Mouse (Mus musculus) left cerebral cortex, adult 9 months (tissue): Measurements from ENCODE around the gene Rcn3.
"Not testable (repeated sequence)": the region's sequence is repeated elsewhere in the genome, so short reads cannot be mapped to it uniquely, and the experiment has no call there.

ENCODE experiments used
- DNase-seq, 2 experiments: peaks; one replicate each; pipeline ENCODE4 v3.0.0; 2022; ENCODE audit warnings: low spot score in 2 of 2

Gene Rcn3

DNA sequence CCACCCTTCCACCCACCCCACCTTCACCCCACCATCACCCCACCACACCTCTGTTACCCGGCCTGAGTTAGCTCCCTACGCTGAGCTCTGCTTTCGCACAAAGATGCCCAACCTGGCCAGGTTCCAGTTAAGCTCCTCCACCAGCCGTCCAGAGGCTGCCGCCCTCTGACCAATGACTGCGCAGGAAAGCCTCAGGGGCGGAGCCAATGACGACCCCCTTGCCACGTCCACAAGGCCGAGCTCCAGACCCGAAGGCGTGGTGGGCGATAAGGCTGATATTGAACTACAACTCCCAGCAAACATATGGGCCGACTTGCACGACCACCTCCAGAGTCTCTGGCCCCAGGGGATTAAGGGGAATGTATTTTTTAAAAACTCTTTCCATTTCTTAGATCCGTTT lies at the start of gene Rcn3:
Gene Rcn3, minus strand, starts transcription at position 174 of the 400 bp plus-strand sequence.
- DNase-seq: no peak

DNA sequence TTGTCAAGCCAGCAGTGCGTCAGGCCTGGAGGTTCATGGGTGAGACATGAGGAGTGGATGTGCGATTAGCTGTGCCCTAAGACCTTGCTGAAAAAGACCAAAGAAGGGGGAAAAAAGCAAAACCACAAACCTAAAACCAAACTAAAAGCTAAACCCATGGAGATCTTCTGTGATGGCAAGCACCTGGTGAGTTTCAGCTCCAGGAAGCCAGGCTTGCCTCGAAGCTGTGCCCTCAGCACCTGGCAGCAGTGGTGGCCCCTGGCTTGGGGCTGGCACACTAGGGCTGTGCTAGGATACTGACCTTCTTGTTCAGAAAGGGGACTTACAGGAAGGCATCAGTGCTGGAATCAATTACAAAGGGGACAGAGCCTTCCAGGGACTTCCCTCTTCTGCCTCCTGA lies 49.3 kb upstream of the Rcn3 start:
- no peak for DNase-seq

DNA sequence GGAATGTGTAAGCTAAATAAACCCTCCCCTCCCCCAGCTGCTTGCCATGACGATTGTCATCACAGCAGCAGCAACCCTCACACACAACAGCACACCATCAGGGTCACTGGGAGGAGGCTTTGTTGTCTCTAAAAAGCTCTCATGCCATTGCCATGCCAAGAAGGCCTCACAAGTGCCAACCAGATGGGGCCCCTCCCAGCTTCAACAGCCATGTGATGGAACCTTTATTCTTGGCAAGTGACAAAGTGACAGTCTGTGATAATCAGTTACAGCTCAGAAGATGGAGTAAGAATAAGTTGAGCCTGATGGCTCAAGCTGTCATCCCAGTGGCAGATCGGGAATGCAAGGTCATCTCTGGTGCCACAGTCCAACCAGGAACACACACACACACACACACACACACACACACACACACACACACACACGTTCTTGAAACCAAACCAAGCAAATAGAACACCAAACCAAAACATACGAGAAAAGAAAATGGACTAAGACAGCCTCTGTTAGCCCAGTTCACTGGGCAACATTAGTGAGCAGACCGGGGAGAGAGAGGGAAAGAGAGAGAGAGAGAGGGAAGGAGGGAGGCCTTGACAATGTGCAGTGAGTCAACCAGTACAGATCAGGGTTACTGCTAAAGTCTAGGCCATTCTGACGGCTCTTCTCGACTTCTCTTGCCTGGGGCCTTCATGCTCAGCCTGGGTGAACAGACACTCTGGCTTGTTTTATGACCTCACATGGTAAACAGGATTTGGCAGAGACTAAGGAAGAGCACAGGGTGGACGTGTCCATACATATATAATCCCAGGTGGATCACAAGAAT lies 48.1 kb upstream of the Rcn3 start:
- DNase-seq: no peak

DNA sequence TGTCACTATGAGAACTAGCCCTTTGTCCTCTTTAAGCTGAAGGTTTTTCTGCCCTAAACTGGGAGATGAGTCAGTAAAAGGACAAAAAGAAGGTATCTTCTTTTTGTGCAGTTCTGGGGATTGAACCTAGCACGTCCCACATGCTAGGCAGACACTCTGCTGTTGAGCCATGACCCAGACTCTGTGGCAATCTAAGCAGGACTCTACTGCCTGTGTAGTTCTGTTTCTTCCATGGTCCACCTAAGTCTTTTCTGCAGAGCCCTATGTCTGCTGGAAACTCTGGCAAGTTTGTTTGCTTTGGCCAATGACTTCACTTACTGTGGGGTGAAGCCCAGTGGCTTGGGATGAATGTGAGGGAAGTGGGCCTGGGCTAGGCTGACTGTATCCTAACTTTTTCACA lies 46.4 kb upstream of the Rcn3 start:
- no peak for DNase-seq

DNA sequence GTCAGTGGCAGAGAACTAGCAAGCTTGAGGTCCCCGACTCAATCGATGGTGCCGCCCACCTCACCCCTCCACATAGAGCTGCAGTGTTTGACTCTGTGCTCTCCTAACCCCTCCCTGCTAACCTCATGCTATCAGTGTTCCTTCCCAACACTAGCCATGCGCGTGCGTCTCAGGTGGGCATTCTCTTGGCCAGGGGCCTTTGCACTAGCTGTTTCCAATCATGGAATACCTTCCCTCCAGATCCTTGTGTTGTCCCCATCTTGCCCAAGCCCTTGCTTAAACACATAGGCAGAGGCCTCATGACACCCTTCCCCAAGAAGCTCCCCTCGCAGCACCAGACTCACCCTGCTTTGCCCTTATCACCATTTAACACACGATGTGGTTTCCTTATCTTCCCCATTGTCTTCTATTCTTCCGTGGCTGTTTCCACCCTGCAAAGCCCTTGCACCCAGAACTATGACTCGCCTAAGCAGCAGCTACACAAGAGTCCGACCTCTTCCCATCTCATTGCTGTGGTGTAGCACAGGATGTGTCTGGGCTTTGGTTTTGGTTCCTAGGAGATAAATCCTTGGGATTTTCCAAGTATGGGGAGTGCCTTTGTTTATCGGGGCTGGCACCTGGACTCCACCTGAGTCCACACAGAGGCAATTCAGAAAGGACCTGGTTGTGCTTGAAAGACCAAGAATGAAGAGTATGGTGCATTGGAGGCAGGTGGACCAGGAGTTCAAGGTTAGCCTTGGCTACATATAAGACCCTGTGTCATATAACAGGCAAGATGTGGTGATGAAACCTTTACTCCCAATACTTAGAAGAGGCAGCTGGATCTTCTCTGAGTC lies 45.4 kb upstream of the Rcn3 start:
- DNase-seq: no peak

DNA sequence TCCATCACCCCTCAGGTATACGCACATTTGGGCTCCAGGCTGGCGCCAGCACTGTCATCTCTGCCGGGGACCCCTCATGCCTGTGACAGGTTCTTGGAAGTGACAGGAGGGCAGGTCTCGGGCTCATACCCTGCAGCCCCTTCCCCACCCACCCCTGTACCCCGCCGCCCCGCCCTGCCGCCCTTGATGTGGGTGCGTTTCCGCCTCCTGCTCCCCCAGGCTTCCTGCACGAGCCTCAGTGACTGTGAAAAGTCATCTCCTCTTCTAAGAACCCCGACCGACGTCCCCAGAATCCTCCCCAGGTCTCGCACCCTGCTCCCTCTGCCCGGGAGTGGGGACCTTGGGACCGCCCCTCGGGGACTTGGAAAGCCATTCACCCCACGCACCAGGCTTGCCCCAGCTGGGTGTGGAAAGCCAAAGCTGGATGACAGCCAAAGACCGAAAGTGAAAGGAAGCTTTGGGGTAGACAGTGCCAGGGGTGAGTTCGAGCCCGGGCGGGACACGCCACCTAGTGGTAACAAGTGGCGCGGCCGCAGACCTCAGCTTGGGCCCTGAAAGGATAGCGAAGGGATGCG lies 44.1 kb upstream of the Rcn3 start, which contains the start of the genes Gm45713 and Flt3l:
Gene Gm45713, minus strand, starts transcription at position 239 of the 575 bp plus-strand sequence.
Gene Flt3l, minus strand, starts transcription at position 440 of the 575 bp plus-strand sequence.
- DNase-seq: peak in 1 of 2 experiments; percentile 93

DNA sequence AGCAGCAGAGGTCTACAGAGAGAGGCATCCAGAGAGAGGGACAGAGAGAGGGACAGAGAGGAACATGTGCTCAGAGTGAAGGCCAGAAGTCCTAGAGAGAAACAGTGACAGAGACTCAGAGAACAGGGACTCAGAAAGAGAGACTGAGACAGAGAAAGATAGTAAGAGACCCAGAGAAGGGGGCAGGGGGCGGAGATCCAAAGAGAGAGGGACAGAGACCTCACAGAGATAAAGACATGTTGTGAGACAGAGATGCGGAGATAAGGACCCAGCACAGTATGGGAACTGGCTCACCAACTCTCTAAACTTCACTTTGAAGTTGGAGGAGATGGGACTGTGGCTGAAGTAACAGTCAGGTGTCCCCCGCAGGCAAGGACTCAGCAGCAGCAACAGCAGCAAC lies 43.3 kb upstream of the Rcn3 start:
- no peak for DNase-seq

DNA sequence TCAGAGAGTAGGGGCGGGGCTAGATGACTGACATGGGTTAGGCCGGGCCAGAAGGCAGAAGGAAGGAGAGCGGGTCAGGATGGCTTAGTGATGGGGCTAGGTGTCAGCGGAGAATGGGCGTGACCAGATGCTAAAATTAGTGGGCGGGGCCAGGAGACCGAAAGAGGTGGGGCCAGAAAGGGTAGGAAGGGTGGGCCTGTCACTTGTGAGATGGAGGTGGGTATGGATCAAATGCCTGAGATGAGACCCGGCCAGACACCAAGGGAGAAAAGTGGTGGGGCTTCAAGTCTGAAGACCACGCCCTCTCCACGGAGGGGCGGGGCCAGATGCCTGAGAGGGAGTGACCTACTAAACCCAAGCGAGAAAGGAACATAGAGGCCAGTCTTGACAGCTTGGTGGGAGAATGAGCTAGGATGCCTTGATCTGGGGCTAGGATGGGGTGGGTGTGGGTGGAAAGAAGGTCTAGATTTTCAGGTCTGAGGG lies 42.6 kb upstream of the Rcn3 start:
- no peak for DNase-seq

DNA sequence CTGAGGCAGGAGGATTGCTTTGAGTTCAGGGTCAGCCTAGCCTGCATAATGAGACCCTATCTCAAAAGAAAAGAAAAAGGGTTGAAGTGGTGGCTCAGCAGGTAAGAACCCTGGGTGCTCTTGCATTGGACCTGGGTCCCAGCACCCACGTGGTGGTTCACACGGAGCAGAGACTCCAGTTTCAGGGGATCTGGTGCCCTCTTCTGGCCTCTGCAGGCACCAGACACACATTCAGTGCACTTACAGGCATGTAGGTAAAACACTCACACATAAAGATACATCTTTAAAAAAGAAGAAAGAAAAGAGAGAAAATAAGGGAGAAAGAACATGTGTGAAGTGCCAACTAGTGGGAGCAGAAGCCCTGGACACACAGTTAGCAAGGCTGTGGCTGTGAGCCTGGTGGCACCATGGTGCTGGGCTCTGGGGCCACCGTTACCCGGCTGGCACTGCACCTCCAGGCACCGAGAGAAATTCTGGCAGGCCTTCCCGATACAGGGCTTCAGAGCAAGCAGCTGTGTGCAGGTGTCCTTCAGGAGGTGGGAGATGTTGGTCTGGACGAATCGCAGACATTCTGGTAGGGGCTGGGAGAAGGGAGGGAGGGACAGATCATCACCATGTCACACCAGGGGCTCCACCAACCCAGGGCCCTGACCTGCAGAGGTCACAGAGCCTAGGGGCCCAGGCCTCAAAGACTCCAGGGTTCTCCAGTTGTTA lies 41.6 kb upstream of the Rcn3 start:
- DNase-seq: no peak

DNA sequence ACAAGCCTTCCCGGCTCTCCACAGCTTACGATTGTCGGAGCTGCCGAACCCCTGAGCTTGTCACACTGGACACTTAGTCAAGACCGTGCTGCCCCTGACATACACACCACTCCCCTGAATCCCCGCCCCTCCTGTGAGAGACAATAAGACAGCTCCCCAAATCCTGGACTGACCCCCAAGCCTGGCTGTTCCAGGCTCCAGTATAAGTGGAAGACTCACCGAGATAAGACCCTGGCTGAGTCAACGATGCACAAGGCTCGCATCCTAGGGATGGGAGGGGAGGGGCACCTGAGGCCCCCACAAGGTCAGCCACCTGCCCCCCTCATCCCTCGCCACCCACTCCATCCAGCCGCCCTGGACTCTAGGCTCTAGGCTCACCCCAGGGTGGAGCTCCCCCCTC lies 39.8 kb upstream of the Rcn3 start:
- no peak for DNase-seq

DNA sequence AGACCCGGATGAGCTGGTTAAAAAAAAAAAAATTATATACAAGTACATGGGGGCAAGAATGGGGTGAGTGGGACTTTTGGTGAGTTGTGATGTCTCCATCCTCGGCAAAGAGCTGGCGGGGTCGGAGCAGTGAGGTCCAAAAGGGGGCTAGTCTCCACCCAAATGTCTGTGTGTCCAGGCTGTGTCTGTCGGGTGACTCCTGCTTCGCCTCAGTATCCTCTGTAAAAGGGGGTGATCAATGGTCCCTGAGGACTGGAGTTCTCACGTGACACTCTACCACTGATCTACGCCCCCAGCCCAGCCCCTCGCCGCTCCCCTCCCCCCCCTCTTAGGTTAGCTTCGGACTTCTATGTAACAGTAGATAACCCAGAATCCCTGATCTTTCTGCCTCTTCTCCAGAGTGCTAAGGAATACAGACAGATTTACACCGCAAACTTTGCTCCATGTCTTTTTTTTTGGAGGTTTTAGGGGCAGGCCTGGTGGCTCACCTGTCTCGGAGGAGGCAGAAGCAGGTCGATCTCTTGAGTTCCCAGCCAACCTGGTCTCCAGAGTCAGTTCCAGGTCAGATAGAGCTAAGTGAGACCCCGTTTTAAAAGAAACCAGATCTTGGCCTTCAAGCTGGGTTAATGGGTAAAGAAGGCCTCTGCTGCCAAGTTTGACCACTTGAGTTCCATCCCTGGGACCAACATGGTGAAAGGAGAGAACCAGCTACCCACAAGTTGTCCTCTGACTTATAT lies 37.9 kb upstream of the Rcn3 start:
- DNase-seq: no peak

DNA sequence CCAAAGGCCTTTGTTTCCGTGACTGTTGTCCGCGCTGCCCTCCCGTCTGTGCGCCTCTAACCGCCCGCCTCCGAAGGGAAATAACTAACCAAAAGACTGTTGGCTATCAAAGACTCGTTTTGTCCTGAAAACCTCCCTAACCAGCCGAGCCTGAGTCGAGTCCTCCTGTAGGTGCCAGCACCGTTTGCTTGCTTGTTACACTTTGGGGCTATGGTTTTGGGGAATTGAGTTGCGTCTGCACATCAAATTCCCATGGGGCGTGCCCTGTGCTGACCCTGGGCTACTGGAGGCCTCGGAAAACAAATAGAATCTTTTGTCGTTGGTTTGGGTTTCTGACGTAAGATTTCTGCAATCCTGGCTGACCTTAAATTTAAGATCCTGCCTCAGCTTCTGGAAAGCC lies 37.3 kb upstream of the Rcn3 start:
- no peak for DNase-seq

DNA sequence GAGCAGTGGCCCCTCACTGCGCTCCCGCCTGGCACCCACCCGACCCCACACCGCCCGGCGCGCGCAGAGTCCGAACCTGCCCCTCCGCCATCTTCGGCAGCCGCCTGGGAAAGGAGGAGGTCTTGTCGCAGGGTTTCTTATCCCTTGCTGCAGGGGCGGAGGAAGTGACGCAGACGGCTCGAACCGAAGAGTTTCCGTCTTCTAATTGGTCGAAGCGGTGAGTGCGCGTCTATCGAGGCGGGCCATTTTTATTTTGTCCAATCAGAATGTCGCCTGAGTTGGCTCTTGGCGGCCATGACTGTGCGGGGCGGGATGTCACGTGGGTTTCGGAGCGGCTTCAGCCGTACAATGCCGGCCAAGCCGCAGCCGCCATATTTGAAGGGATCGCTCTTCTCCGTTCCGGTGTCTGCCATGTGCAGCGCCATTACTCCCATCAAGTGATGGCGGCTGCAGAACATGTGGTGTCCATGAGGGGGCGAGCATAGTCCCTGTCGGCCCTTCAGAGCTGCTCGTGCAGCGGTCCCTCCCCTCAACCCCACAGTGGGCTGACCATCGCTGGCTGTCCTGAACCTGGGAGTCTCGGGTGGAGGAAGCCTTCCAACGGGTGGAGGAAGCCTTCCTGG lies 36.7 kb upstream of the Rcn3 start, which contains the start of gene Rpl13a:
Gene Rpl13a, minus strand, starts transcription at position 138 of the 623 bp plus-strand sequence.
- peak; percentile 99 to 100 for DNase-seq

DNA sequence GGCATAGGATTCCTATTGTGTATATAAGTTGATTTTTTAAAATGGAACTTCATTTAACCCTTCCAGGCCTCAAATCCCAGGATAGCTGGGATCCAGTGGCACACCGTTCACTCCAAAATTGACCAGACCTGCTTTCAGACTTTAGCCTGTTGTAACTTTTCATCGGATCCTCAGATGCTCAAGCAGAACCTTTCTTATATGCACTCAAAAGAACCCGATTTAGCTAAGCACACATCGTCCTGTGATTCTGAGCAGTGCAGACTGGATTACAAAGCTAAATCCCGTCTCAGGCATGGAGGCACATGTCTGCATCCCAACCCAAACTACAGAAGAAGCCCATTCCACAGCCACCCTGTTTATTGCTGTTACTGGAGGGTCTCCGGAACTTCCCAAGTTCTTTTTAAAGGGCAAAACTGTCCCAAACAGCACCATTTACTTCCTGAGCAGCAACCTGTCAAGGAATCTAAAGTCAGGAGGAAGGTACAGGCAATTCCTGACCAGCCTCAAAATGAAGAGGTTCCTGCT lies 35.7 kb upstream of the Rcn3 start:
- no peak for DNase-seq

DNA sequence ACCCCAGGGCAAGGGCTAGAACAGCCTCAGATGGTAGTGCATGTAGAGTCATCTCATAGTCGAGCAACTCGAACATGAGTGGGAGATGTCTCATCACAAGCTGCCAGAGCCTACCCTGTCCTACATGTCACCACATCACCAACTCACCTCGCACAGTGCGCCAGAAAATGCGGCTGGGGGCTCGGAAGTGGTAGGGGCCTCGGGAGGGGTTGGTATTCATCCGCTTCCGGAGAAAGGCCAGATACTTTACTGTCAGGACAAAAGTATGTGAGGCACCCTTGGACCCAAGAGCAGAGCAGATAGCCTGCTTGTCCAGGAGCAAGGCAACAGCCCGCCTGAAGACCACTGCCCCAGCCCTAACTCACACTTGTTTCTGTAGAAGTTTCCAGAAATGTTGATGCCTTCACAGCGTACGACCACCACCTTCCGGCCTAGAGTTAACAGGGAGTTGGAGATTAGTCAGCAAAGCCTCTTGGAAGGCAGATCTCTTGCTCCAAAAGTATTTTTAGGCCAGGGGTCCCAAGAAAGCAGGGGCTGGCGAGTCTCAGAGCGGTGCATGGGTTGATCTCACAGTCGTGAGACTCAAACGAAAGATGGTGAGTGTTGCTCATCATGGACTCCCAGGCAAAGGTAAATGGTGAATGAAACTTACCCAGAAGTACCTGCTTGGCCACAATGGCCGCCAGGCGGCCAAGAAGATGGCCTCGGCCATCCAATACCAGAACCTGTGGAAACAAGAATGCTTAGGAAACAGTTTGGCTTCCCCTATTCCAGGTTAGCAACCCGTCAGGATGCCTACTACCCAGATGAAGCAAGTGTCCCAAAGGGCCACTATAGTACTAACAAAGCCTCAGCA lies 35.1 kb upstream of the Rcn3 start:
- no peak for DNase-seq

DNA sequence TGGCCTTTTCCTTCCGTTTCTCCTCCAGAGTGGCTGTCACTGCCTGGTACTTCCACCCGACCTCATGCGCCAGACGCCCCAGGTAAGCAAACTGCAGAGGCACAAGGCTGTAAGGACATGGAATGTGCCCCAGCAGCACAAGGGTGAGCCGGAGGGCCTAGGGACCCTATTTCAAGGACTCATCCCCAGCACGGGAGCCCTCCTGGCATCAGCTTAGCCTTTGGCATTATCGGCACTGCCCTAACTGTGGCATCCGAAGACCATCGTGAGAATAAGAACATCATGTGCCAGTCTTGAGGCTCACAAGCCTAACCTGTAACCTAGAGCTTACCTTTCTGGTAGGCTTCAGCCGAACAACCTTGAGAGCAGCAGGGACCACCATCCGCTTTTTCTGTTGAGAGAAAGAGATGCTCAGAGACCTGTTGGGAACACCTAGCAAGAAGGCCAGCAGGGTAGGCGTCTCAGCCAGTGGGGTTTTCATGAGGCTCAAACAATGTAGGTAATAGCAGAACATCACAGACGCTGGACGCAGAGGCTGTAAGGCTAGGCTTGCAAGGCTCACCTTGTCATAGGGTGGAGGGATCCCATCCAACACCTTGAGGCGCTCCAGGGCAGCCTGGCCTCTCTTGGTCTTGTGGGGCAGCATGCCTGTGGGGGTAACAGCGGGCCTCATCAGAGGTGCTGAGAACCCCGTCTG lies 34.3 kb upstream of the Rcn3 start:
- DNase-seq: no peak

DNA sequence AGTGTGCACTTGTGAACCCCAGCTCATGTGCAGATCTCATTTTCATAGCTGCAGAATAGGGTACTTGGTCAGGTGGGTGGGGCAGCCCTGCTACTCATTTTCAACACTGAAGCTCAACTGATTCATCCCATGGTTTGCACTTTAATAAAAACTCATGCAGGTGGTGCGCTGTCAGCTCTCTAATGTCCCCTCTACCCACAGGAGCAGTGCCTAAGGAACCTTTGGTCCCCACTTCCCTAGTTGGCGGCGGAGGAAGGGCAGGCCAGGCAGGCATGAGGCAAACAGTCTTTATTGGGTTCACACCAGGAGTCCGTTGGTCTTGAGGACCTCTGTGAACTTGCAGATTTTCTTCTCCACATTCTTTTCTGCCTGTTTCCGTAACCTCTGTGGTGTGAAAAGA lies 33.6 kb upstream of the Rcn3 start:
- not testable (repeated sequence) for DNase-seq

DNA sequence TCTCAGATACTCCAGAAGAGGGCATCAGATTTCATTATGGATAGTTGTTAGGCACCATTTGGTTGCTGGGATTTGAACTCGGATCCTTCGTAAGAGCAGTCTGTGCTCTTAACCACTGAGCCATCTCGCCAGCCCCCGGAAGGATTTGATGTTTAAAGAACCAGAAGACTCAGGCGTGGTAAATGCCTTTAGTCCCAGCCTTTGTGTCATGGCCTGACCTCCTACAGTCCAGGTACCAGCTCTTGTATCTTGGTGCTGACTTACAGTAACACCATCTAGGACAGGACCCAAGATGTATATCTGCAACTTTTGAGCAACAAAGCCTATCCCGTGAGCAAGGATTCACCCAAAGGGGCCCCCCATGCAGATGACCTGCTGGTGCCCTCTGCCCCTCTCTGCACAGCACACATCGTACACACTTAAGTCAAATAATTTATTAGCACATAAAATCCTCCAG lies 33.2 kb upstream of the Rcn3 start:
- no peak for DNase-seq
